Mouse (Mus musculus) C2C12 (cell line): ENCODE data around the gene Sema3f.

Experiments
- CEBPB ChIP-seq: IDR thresholded peaks from one replicate; pipeline ENCODE4 v1.6.1; 2011; ENCODE audit warnings: low read depth, mild to moderate bottlenecking, control low read depth, moderate library complexity
- CTCF ChIP-seq: IDR thresholded peaks from one replicate; pipeline ENCODE4 v1.5.1; 2011; ENCODE audit not compliant: control insufficient read depth, insufficient read depth, insufficient read length
- MYOD1 ChIP-seq: IDR thresholded peaks from one replicate; pipeline ENCODE4 v1.6.1; 2011; ENCODE audit warnings: low read depth; ENCODE audit not compliant: control insufficient read depth, insufficient read length
- USF1 ChIP-seq: IDR thresholded peaks from one replicate; pipeline ENCODE4 v1.6.1; 2011; ENCODE audit warnings: low read depth, mild to moderate bottlenecking, control low read depth, moderate library complexity

DNA sequence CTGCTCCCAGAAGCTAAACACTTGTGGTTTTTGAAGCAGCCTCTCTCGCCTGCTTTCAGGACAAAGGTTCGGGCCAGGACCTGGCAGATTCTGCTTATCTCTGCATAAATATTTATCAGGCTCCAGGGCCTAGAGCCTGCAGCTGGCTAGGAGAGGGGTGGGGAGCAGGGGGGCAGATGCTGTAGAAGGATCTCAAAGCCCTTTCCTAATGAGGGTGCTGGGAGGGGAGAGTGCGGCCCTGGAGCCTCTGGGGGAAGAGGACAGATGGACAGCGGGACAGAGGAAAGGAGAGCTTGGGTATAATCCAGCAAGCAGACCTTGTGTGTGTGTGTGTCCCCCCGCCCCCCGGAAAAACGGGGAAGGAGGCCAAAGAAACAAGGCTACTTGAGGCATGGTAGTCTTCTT lies 24.3 kb upstream of the Sema3f start:
- TF ChIP-seq CTCF: no peak
- no peak for TF ChIP-seq MYOD1
- no peak for TF ChIP-seq USF1
- TF ChIP-seq CEBPB: no peak
